Mouse (Mus musculus) brain, embryonic 14.5 days (tissue): ENCODE measurements around the gene Irs3.

Source experiments
- CTCF ChIP-seq: fragments of 200-500 bp; IDR thresholded peaks from 2 replicates; pipeline ENCODE4 v1.5.1; 2012; ENCODE audit warnings: inconsistent platforms, mild to moderate bottlenecking, moderate library complexity, borderline replicate concordance; ENCODE audit not compliant: insufficient read depth, insufficient read length; ENCODE audit errors: extremely low read depth
- POLR2A ChIP-seq: fragments of 200-500 bp; IDR thresholded peaks from 2 replicates; pipeline ENCODE4 v1.6.1; 2012; ENCODE audit warnings: mild to moderate bottlenecking, inconsistent platforms, borderline replicate concordance; ENCODE audit not compliant: poor library complexity, insufficient read depth, insufficient read length, severe bottlenecking; ENCODE audit errors: extremely low read depth

DNA sequence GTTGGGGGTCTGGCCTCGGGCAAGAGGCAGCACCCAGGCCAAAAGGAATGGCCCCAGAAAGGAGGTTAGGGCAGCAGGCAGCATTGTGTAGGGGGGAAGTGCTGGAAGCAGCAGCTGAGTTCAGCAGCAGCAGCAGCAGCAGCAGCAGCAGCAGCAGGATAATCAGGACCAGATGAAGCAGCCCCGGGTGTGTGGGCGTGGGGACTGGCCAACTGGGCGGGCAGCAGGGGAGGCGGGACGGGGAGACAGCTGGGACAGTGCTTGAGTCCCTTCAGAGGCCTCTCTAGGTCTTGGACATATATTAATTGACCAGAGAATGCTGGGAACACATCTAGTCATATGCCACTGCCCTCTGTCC is 34.3 kb downstream of the Irs3 start:
- TF ChIP-seq POLR2A, result no peak
- TF ChIP-seq CTCF, result no peak
